Mouse (Mus musculus) heart, embryonic 14.5 days (tissue): ENCODE measurements around the gene Stat6. TPM values are rescaled to one million over a fixed set of nuclear protein-coding genes. Genes with fewer than 3 reads are reported as not detected.

Experiments used
- ATAC-seq: fragments of 200-750 bp; cut with Nextera tagmentation; 2 replicates; pipeline ENCODE4 v1.8.0; 2017; ENCODE audit warnings: low read depth, moderate TSS enrichment; ENCODE audit not compliant: insufficient number of reproducible peaks, insufficient read depth, low FRiP score
- H3K27ac ChIP-seq, 2 experiments: fragments of 200-500 bp in 1 of 2; fragments of 300-500 bp in 1 of 2; sonication (generic) in 1 of 2; replicated peaks in 1 of 2; 2 replicates each; pipeline ENCODE4 v1.5.1; 2012 to 2014; ENCODE audit warnings: low read depth in 2 of 2, low read length in 2 of 2, control low read depth in 1 of 2, mild to moderate bottlenecking in 1 of 2, mixed read lengths in 1 of 2; ENCODE audit not compliant: control insufficient read depth in 1 of 2, insufficient read depth in 1 of 2
- H3K27me3 ChIP-seq: fragments of 300-500 bp; sonication (generic); 2 replicates; pipeline ENCODE4 v1.6.1; 2014; ENCODE audit warnings: mild to moderate bottlenecking, low read length, control low read depth; ENCODE audit not compliant: control insufficient read depth, insufficient read depth
- H3K36me3 ChIP-seq: fragments of 300-500 bp; sonication (generic); 2 replicates; pipeline ENCODE4 v1.6.1; 2014; ENCODE audit warnings: mild to moderate bottlenecking, control low read depth, low read length, mixed read lengths; ENCODE audit not compliant: control insufficient read depth, insufficient read depth
- H3K4me1 ChIP-seq, 2 experiments: fragments of 200-500 bp in 1 of 2; fragments of 300-500 bp in 1 of 2; sonication (generic) in 1 of 2; 2 replicates each; pipeline ENCODE4 v1.6.1; 2012 to 2014; ENCODE audit warnings: low read length in 2 of 2, control low read depth in 1 of 2, mixed read lengths in 1 of 2; ENCODE audit not compliant: control insufficient read depth in 2 of 2, insufficient read depth in 2 of 2
- H3K4me2 ChIP-seq: fragments of 300-500 bp; sonication (generic); 2 replicates; pipeline ENCODE4 v1.6.1; 2014; ENCODE audit warnings: mild to moderate bottlenecking, low read length
- H3K4me3 ChIP-seq, 2 experiments: fragments of 200-500 bp in 1 of 2; fragments of 300-500 bp in 1 of 2; sonication (generic) in 1 of 2; 2 replicates each; pipeline ENCODE4 v1.5.1; 2012 to 2014; ENCODE audit warnings: low read length in 2 of 2, mild to moderate bottlenecking in 2 of 2, control low read depth in 1 of 2, low read depth in 1 of 2, moderate library complexity in 1 of 2; ENCODE audit not compliant: control insufficient read depth in 1 of 2, insufficient read depth in 1 of 2
- H3K9ac ChIP-seq: fragments of 300-500 bp; sonication (generic); 2 replicates; pipeline ENCODE4 v1.6.1; 2014; ENCODE audit warnings: mild to moderate bottlenecking, low read length
- H3K9me3 ChIP-seq: fragments of 300-500 bp; sonication (generic); 2 replicates; pipeline ENCODE4 v1.6.1; 2016; ENCODE audit warnings: low read length, control low read depth; ENCODE audit not compliant: control insufficient read depth
- WGBS: fragments of 180-500 bp; shearing (Covaris S2); extraction: QIAGEN DNeasy Blood & Tissue Kit; methylation state at CpG from one replicate; pipeline ENCODE4 v1.1.7; 2014; 5-methylcytosine and 5-hydroxymethylcytosine counted together
- polyA plus RNA-seq: library from polyadenylated mRNA; unstranded; fragments of >200 nt; fragmentation: Nextera tagmentation; extraction: Ambion mirVana; gene quantifications from 2 replicates; pipeline ENCODE4 v1.2.1, GENCODE M21; 2014

Gene Stat6
- polyA plus RNA-seq, 1 experiment from 2014 or later: 25.2 TPM

- Histone ChIP-seq H3K9me3 (no peaks in the 10 kb centered on the region), H3K36me3 (peaks cover 82% of the 10 kb centered on the region), H3K27me3 (no peaks in the 10 kb centered on the region), H3K4me3 (no peak overlapping the region), H3K9ac (no peak overlapping the region), H3K27ac (no peak overlapping the region), H3K4me1 (peaks cover 27 to 39% of the 10 kb centered on the region in 2 experiments), H3K4me2 (no peak overlapping the region)
- no peak for ATAC-seq
- WGBS: 73% methylated on average over 1 of the region's 1 CpGs
Observed at GRCm38 (mm10) chr10:127659551-127659950, 16.8 kb downstream of the Stat6 start.

DNA sequence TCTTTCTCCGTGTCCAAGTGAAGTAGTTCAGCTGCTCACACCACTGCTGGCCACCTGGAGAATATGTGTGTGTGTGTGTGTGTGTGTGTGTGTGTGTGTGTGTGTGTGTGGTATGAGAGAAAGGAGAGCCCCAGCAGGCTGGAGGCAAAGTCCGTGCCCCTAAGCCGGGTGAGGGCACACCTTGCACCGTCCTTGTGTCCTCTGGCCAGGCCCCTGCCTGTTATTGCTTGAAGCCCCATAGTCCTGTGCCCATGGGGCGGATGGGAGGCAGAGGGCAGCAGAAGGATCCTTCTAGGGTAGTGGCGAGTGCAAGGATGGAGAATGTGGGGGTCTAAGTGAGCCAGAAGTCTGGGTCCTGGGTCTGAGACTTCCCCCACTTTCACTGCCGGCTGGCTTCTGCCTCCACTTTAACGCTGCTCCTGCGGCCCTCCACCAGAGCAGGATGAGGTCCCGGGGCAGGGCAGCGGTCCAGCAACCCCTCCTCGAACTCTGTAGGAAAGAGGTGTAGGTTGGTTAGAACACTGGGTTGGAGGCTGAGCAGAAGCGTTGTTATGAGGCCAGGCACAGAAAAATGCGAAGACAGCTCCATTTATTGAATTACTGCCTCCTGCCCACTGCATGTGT, 18.6 kb downstream of the Stat6 start:
- H3K4me1 ChIP-seq: peaks cover 27 to 50% of the 10 kb centered on the region in 2 experiments

GRCm38 (mm10) chr10:127661915-127662663, 19.3 kb downstream of the Stat6 start:
- H3K27me3 ChIP-seq: no peaks in the 10 kb centered on the region
- H3K36me3 ChIP-seq: peaks cover 63% of the 10 kb centered on the region
- H3K9me3 ChIP-seq: no peaks in the 10 kb centered on the region
- H3K9ac ChIP-seq: peak overlapping the region; percentile 72
- peak overlapping the region; percentile 71 for H3K4me2 ChIP-seq
- WGBS: 1% methylated on average over 16 of the region's 16 CpGs
- peak overlapping the region; percentile 80 to 90 for H3K27ac ChIP-seq
- peak overlapping the region; percentile 21 to 36 for H3K4me3 ChIP-seq
- peak; percentile 22; the same call in 1 of the 2 replicates for ATAC-seq
- peaks cover 27 to 50% of the 10 kb centered on the region in 2 experiments for H3K4me1 ChIP-seq

More for the DNA sequence above, 18.6 kb downstream of the Stat6 start:
- H3K4me2 ChIP-seq: peak overlapping the region; percentile 71
- H3K27me3 ChIP-seq: no peaks in the 10 kb centered on the region
- H3K4me3 ChIP-seq: peak overlapping the region; percentile 21 to 36
- ATAC-seq: no peak
- no peaks in the 10 kb centered on the region for H3K9me3 ChIP-seq
- H3K9ac ChIP-seq: peak overlapping the region; percentile 72
- peaks cover 68% of the 10 kb centered on the region for H3K36me3 ChIP-seq
- H3K27ac ChIP-seq: peak overlapping the region; percentile 74 to 90
- WGBS: 20% methylated on average over 14 of the region's 14 CpGs

DNA sequence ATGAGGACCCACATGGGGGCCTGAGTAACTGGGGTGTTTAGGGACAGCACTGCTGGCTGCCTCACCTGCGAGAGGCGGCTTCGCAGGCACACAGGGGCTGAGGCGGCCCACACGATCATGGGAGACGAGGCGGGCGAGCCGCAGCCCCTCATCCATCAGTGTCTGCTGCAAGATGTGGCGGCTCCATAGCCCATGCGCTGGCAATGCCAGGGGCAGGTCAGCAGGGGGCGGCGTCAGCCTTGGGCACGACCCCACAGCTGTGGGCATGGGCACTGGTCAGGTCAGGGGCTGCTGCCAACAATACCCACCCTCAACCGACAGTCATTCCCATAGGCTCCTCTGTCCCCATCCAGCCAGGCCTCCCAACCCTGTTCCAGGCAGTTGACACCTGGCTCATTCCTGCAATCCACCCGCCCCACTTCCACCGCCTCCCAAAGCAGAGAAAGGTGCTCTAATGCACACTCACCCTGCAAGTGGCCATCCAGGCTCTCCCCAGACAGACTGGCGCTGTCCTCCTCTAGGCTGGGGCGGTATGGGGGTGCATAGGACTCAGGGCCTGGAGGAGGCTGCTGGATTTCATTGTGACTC, 20.0 kb downstream of the Stat6 start:
- peak overlapping the region; percentile 71 for H3K4me2 ChIP-seq
- H3K4me3 ChIP-seq: peak overlapping the region in 1 of 2 experiments; percentile 36; a peak in 1 of 4 replicates
- H3K4me1 ChIP-seq: peaks cover 27 to 54% of the 10 kb centered on the region in 2 experiments
- H3K27me3 ChIP-seq: no peaks in the 10 kb centered on the region
- no peaks in the 10 kb centered on the region for H3K9me3 ChIP-seq
- 36% methylated on average over 19 of the region's 19 CpGs for WGBS
- H3K36me3 ChIP-seq: peaks cover 60% of the 10 kb centered on the region
- no peak for ATAC-seq
- peak overlapping the region; percentile 80 to 90 for H3K27ac ChIP-seq
- peak overlapping the region; percentile 72 for H3K9ac ChIP-seq

DNA sequence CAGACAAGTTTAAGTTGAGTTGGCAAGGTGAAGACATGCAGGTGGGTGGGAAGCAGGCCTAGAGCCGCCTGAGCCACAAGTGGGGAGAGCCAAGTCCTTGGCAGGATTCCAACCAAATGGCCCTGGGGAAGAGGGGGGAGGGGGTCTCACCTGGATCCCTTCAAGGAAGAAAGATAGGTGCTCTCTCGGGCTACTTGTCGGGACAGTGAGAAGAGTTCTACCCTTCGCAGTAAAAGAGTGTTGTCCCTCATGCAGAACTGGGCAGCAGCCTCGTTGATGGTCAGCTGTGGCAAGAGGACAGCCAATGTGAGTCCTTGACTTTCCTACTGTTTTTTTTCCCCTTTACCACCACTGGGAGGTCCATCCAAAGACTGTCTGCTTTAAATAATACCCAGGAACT, 20.8 kb downstream of the Stat6 start:
- WGBS: 36% methylated on average over 5 of the region's 5 CpGs
- no peak overlapping the region for H3K27ac ChIP-seq
- H3K27me3 ChIP-seq: no peaks in the 10 kb centered on the region
- peaks cover 27 to 55% of the 10 kb centered on the region in 2 experiments for H3K4me1 ChIP-seq
- H3K9me3 ChIP-seq: no peaks in the 10 kb centered on the region
- no peak overlapping the region for H3K4me3 ChIP-seq
- H3K9ac ChIP-seq: peak overlapping the region; percentile 12; the same call in 1 of the 2 replicates
- peaks cover 54% of the 10 kb centered on the region for H3K36me3 ChIP-seq
- peak overlapping the region; percentile 77; the same call in 1 of the 2 replicates for H3K4me2 ChIP-seq
- no peak for ATAC-seq

GRCm38 (mm10) chr10:127664166-127664565, 21.4 kb downstream of the Stat6 start:
- peaks cover 49% of the 10 kb centered on the region for H3K36me3 ChIP-seq
- H3K9ac ChIP-seq: peak overlapping the region; percentile 26; the same call in 1 of the 2 replicates
- H3K4me3 ChIP-seq: peak overlapping the region in 1 of 2 experiments; percentile 81; a peak in 1 of 4 replicates
- no peak overlapping the region for H3K27ac ChIP-seq
- whole genome bisulfite sequencing: 54% methylated on average over 16 of the region's 16 CpGs
- H3K27me3 ChIP-seq: no peaks in the 10 kb centered on the region
- peaks cover 32 to 61% of the 10 kb centered on the region in 2 experiments for H3K4me1 ChIP-seq
- ATAC-seq: no peak
- H3K9me3 ChIP-seq: no peaks in the 10 kb centered on the region
- H3K4me2 ChIP-seq: peak overlapping the region; percentile 77

DNA sequence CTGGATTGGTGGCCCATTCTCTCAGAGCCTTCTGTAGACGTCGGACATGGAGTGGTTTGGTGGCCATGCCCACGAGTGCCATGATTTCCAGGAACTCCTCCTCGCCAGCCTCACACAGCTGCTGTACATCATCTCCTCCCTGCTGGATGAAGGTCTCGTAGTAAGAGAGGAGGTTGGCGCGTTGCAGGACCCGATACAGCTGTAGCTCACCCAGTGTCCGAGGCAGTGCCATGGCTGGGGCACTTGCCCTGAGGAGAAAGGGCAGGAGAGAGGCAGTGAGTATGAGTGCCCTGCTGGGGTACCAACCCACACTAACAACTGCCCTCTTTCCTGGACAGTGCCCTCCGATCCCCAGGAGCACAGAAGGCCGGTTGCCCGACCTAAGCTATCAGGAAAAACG, 22.1 kb downstream of the Stat6 start:
- no peak for ATAC-seq
- peak overlapping the region; percentile 77 for H3K4me2 ChIP-seq
- H3K4me1 ChIP-seq: peaks cover 38 to 65% of the 10 kb centered on the region in 2 experiments
- WGBS: 59% methylated on average over 13 of the region's 13 CpGs
- H3K9ac ChIP-seq: peak overlapping the region; percentile 87
- H3K27me3 ChIP-seq: no peaks in the 10 kb centered on the region
- peak overlapping the region; percentile 0 to 81; a peak in 2 of 4 replicates for H3K4me3 ChIP-seq
- peaks cover 41% of the 10 kb centered on the region for H3K36me3 ChIP-seq
- H3K9me3 ChIP-seq: no peaks in the 10 kb centered on the region
- no peak overlapping the region for H3K27ac ChIP-seq
